9 mouse cellular contexts compared by ENCODE assay signal in genomic region chr13:108041358-108041757, GRCm38 (mm10). TPM values are rescaled to one million over a fixed set of nuclear protein-coding genes. Genes with fewer than 3 reads are reported as not detected.
DNase-seq lines count a peak whose midpoint lies in the region; ATAC-seq and TF ChIP-seq lines count a peak whose summit lies in the region.
"Had no signal": no experiment of that assay in that cellular context is flagged by ENCODE, and none has a peak within 500 bp of the region (broad histone marks: within the 10 kb centered on the region; RNA-seq: fewer than 3 reads in every experiment).

No protein-coding gene starts in this region.

- H3K27me3 ChIP-seq in embryonic facial prominence, embryonic 10.5 days (replicated peaks; ENCODE audit: low read depth, poor library complexity, severe bottlenecking) = no peaks in the 10 kb centered on the region
- no peaks in the 10 kb centered on the region for H3K27me3 ChIP-seq in heart, postnatal 0 days (ENCODE audit: control insufficient read depth, insufficient read depth, low read length)
- no peaks in the 10 kb centered on the region for H3K27me3 ChIP-seq in neural tube, embryonic 15.5 days (replicated peaks)
- no peaks in the 10 kb centered on the region for H3K27me3 ChIP-seq in thymus, adult 2 months (ENCODE audit: control insufficient read depth, insufficient read depth, low read length)
- H3K27me3 ChIP-seq: embryonic facial prominence, embryonic 12.5 days had no signal

- DNase-seq in B cell, adult 2 months = peak; percentile 79 to 81
- DNase-seq in adrenal gland, postnatal 10 days = peak; percentile 80
- peak; percentile 78 for DNase-seq in embryonic facial prominence, embryonic 10.5 days (ENCODE audit: low spot score)
- peak; percentile 78 for DNase-seq in heart, postnatal 0 days (ENCODE audit: low spot score)
- peak; percentile 76 to 86 for DNase-seq in kidney, postnatal 4 days
- DNase-seq in lung, adult 2 months = peak; percentile 44
- peak; percentile 70 for DNase-seq in thymus, adult 2 months

- no peak for TF ChIP-seq EP300 in heart, postnatal 0 days (IDR thresholded peaks at IDR 0.05; ENCODE audit: low read depth)

- peak; percentile 69 for TF ChIP-seq CTCF in heart, postnatal 0 days (IDR thresholded peaks at IDR 0.05; ENCODE audit: low read depth)
- peak; percentile 78 for TF ChIP-seq CTCF in lung, adult 2 months (IDR thresholded peaks at IDR 0.05; ENCODE audit: insufficient read depth, low read length)
- TF ChIP-seq CTCF in thymus, adult 2 months (IDR thresholded peaks at IDR 0.05; ENCODE audit: borderline replicate concordance, control insufficient read depth, extremely low read depth, insufficient read depth, low read length, poor library complexity) = peak; percentile 56; the same call in 1 of the 2 replicates

- no peak overlapping the region for H3K4me3 ChIP-seq in embryonic facial prominence, embryonic 10.5 days
- no peak overlapping the region for H3K4me3 ChIP-seq in heart, postnatal 0 days (ENCODE audit: low read depth, low read length)
- H3K4me3 ChIP-seq in lung, adult 2 months (replicated peaks; ENCODE audit: extremely low read depth, low read depth, low read length) = no peak overlapping the region
- no peak overlapping the region for H3K4me3 ChIP-seq in neural tube, embryonic 15.5 days (replicated peaks)
- no peak overlapping the region for H3K4me3 ChIP-seq in thymus, adult 2 months (ENCODE audit: control insufficient read depth, insufficient read depth, low read length)
- H3K4me3 ChIP-seq: embryonic facial prominence, embryonic 12.5 days had no signal

- H3K27ac ChIP-seq in embryonic facial prominence, embryonic 10.5 days (replicated peaks) = no peak overlapping the region
- no peak overlapping the region for H3K27ac ChIP-seq in heart, postnatal 0 days (ENCODE audit: low read depth)
- H3K27ac ChIP-seq in neural tube, embryonic 15.5 days (replicated peaks) = no peak overlapping the region
- no peak overlapping the region for H3K27ac ChIP-seq in thymus, adult 2 months (ENCODE audit: control insufficient read depth, insufficient read depth, low read length)
- H3K27ac ChIP-seq: embryonic facial prominence, embryonic 12.5 days had no signal

- H3K36me3 ChIP-seq in embryonic facial prominence, embryonic 10.5 days (replicated peaks) = peaks cover 2% of the 10 kb centered on the region; the same call in 1 of the 2 replicates
- H3K36me3 ChIP-seq in heart, postnatal 0 days (replicated peaks; ENCODE audit: control insufficient read depth, insufficient read depth, low read length) = no peaks in the 10 kb centered on the region
- no peaks in the 10 kb centered on the region for H3K36me3 ChIP-seq in neural tube, embryonic 15.5 days
- H3K36me3 ChIP-seq in thymus, adult 2 months (ENCODE audit: control insufficient read depth, insufficient read depth, low read length) = peaks cover under 1% of the 10 kb centered on the region; the same call in 1 of the 2 replicates
- H3K36me3 ChIP-seq: embryonic facial prominence, embryonic 12.5 days had no signal

- 9% methylated on average over 7 of the region's 7 CpGs for WGBS in embryonic facial prominence, embryonic 10.5 days
- 1% methylated on average over 7 of the region's 7 CpGs for WGBS in heart, postnatal 0 days
- under 1% methylated on average over 7 of the region's 7 CpGs for WGBS in lung, adult 2 months
- 3% methylated on average over 7 of the region's 7 CpGs for WGBS in neural tube, embryonic 15.5 days
- 2% methylated on average over 7 of the region's 7 CpGs for WGBS in thymus, adult 2 months

- TF ChIP-seq POLR2A in lung, adult 2 months (IDR thresholded peaks at IDR 0.05; ENCODE audit: borderline replicate concordance, extremely low read depth, low read depth, low read length) = no peak
- no peak for TF ChIP-seq POLR2A in thymus, adult 2 months (IDR thresholded peaks at IDR 0.05; ENCODE audit: control insufficient read depth, extremely low read depth, insufficient read depth, low read length, poor library complexity)

- H3K9me3 ChIP-seq in embryonic facial prominence, embryonic 10.5 days = no peaks in the 10 kb centered on the region
- no peaks in the 10 kb centered on the region for H3K9me3 ChIP-seq in heart, postnatal 0 days (replicated peaks; ENCODE audit: control insufficient read depth, low read length)
- no peaks in the 10 kb centered on the region for H3K9me3 ChIP-seq in neural tube, embryonic 15.5 days (replicated peaks)
- H3K9me3 ChIP-seq: embryonic facial prominence, embryonic 12.5 days had no signal

- no peak for ATAC-seq in heart, postnatal 0 days (ENCODE audit: insufficient read depth, low read depth)
- 0 out of 2 replicates have a peak, but pooled peaks have one; percentile 32 for ATAC-seq in neural tube, embryonic 15.5 days (ENCODE audit: low FRiP score)

- H3K4me2 ChIP-seq in heart, postnatal 0 days (ENCODE audit: low read depth, low read length) = no peak overlapping the region
- H3K4me2 ChIP-seq in neural tube, embryonic 15.5 days = peak overlapping the region; percentile 33
- H3K4me2 ChIP-seq: embryonic facial prominence, embryonic 12.5 days had no signal

- H3K4me1 ChIP-seq in embryonic facial prominence, embryonic 10.5 days = peaks cover 47% of the 10 kb centered on the region
- peaks cover 8% of the 10 kb centered on the region; the same call in 1 of the 2 replicates for H3K4me1 ChIP-seq in heart, postnatal 0 days (ENCODE audit: control insufficient read depth, insufficient read depth)
- peaks cover 13% of the 10 kb centered on the region; the same call in 1 of the 2 replicates for H3K4me1 ChIP-seq in lung, adult 2 months (ENCODE audit: control insufficient read depth, insufficient read depth, low read length)
- peaks cover 37% of the 10 kb centered on the region for H3K4me1 ChIP-seq in neural tube, embryonic 15.5 days
- peaks cover 15% of the 10 kb centered on the region for H3K4me1 ChIP-seq in thymus, adult 2 months (replicated peaks; ENCODE audit: control insufficient read depth, insufficient read depth, low read length)

- no peak overlapping the region for H3K9ac ChIP-seq in heart, postnatal 0 days (replicated peaks; ENCODE audit: low read depth, low read length)
- no peak overlapping the region for H3K9ac ChIP-seq in neural tube, embryonic 15.5 days (replicated peaks)
- H3K9ac ChIP-seq: embryonic facial prominence, embryonic 12.5 days had no signal

RNA-seq across cellular contexts. Expression of gene Smim15, which starts 2.9 kb away (rescaled TPM):
- total RNA-seq in adrenal gland, postnatal 10 days (2021) = 10 to 100 TPM; 35.3 to 39.3 TPM
- polyA plus RNA-seq in embryonic facial prominence, embryonic 10.5 days (2016; fragmentation: Nextera tagmentation; extraction: Ambion mirVana) = 51.6 and 55.2 TPM in 2 replicates
- 22.5 and 50.7 TPM in 2 replicates for total RNA-seq in heart, postnatal 0 days (2014; rRNA removed; ENCODE audit: low replicate concordance)
- polyA plus RNA-seq in heart, postnatal 0 days (2015; fragmentation: Nextera tagmentation; extraction: Ambion mirVana) = 23.0 and 25.0 TPM in 2 replicates
- polyA plus RNA-seq in lung, adult 2 months (2012; rRNA removed) = 6.6 and 11.4 TPM in 2 replicates
- polyA plus RNA-seq in neural tube, embryonic 15.5 days (2015; fragmentation: Nextera tagmentation; extraction: Ambion mirVana) = 35.8 and 39.7 TPM in 2 replicates
- 13.9 and 15.6 TPM in 2 replicates for polyA plus RNA-seq in thymus, adult 2 months (2012; rRNA removed)
